Mouse (Mus musculus) liver, adult 2 months (tissue): Measurements from ENCODE around the gene Gm3488.
"Not testable (repeated sequence)": the region's sequence is repeated elsewhere in the genome, so short reads cannot be mapped to it uniquely, and the experiment has no call there.

Experiments used
- CTCF ChIP-seq: fragments of 200-500 bp; IDR thresholded peaks from 2 replicates; pipeline ENCODE4 v1.5.1; 2011; ENCODE audit warnings: low read depth, low read length, control low read depth
- POLR2A ChIP-seq: fragments of 200-500 bp; IDR thresholded peaks from 2 replicates; pipeline ENCODE4 v1.6.1; 2011; ENCODE audit warnings: low read length, control low read depth; ENCODE audit not compliant: insufficient read depth; ENCODE audit errors: extremely low read depth

DNA sequence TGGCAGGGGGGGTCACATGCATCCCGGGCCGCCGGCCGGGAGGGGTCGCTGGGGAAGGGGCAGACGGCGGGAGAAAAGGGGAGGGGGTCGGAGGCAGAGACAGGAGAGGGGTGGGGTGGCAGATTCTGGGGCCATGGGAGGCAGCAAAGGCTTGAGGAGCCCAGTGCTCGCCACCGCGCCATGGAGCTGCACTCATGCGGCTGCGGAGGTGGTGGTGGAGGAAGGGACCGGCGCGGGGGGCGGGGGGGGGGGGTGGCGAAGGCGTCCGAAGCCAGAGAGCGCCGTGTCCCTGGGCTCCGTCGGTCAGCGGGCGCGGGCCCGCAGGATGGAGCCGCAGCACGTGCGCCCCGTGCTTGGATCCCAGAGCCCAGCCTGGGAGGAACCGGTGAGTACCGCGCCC, at the start of gene Gm3488:
- not testable (repeated sequence) for TF ChIP-seq CTCF, POLR2A
